Mouse (Mus musculus) midbrain, embryonic 10.5 days (tissue): ENCODE results near the gene Nav1. TPM values are rescaled to one million over a fixed set of nuclear protein-coding genes. Genes with fewer than 3 reads are reported as not detected.
"Not testable (repeated sequence)": the region's sequence is repeated elsewhere in the genome, so short reads cannot be mapped to it uniquely, and the experiment has no call there.

Experiments
- DNase-seq: peaks from one replicate; pipeline ENCODE4 v3.0.0-alpha.2; 2017; ENCODE audit warnings: low spot score
- H3K27ac ChIP-seq: fragments of 300-500 bp; sonication (generic); replicated peaks from 2 replicates; pipeline ENCODE4 v1.5.1; 2016; ENCODE audit warnings: mild to moderate bottlenecking
- H3K27me3 ChIP-seq: fragments of 300-500 bp; sonication (generic); 2 replicates; pipeline ENCODE4 v1.6.1; 2016; ENCODE audit warnings: low read depth, mild to moderate bottlenecking; ENCODE audit not compliant: poor library complexity, severe bottlenecking
- H3K36me3 ChIP-seq: fragments of 300-500 bp; sonication (generic); 2 replicates; pipeline ENCODE4 v1.6.1; 2016; ENCODE audit warnings: mild to moderate bottlenecking, moderate library complexity
- H3K4me1 ChIP-seq: fragments of 300-500 bp; sonication (generic); 2 replicates; pipeline ENCODE4 v1.6.1; 2016
- H3K4me3 ChIP-seq: fragments of 300-500 bp; sonication (generic); 2 replicates; pipeline ENCODE4 v1.5.1; 2016; ENCODE audit warnings: mild to moderate bottlenecking, moderate library complexity
- H3K9me3 ChIP-seq: fragments of 300-500 bp; sonication (generic); replicated peaks from 2 replicates; pipeline ENCODE4 v1.6.1; 2016; ENCODE audit warnings: mild to moderate bottlenecking
- WGBS: fragments of 180-500 bp; shearing (Covaris S2); methylation state at CpG from one replicate; pipeline ENCODE4 v1.1.7; 2016; 5-methylcytosine and 5-hydroxymethylcytosine counted together
- polyA plus RNA-seq: library from polyadenylated mRNA; unstranded; fragments of >200 nt; fragmentation: Nextera tagmentation; extraction: Ambion mirVana; gene quantifications from 2 replicates; pipeline ENCODE4 v1.2.1, GENCODE M21; 2016

Gene Nav1
- polyA plus RNA-seq, 1 experiment from 2014 or later = 14.5 TPM

GRCm38 (mm10) chr1:135498455-135499358 is 108.4 kb downstream of the Nav1 start:
- H3K9me3 ChIP-seq = no peaks in the 10 kb centered on the region
- 36% methylated on average over 20 of the region's 20 CpGs for WGBS
- peaks cover 3% of the 10 kb centered on the region; the same call in 1 of the 2 replicates for H3K36me3 ChIP-seq
- H3K4me3 ChIP-seq = peak overlapping the region; percentile 26; the same call in 1 of the 2 replicates
- H3K4me1 ChIP-seq = peaks cover 77% of the 10 kb centered on the region
- peaks cover 44% of the 10 kb centered on the region for H3K27me3 ChIP-seq
- peak overlapping the region; percentile 70 for H3K27ac ChIP-seq
- peak; percentile 75 for DNase-seq

- Histone ChIP-seq H3K4me1 (peaks cover 82% of the 10 kb centered on the region), H3K4me3 (no peak overlapping the region), H3K36me3 (peaks cover 3% of the 10 kb centered on the region; the same call in 1 of the 2 replicates), H3K27me3 (peaks cover 23% of the 10 kb centered on the region), H3K9me3 (no peaks in the 10 kb centered on the region), H3K27ac (no peak overlapping the region)
- WGBS = 93% methylated on average over 1 of the region's 1 CpGs
- no peak for DNase-seq
These were observed 112.0 kb downstream of the Nav1 start for GRCm38 (mm10) chr1:135495048-135495447.

- DNase-seq = no peak
These were observed 113.2 kb downstream of the Nav1 start for GRCm38 (mm10) chr1:135493862-135494261.

GRCm38 (mm10) chr1:135492406-135492805 is 114.7 kb downstream of the Nav1 start:
- WGBS = 48% methylated on average over 10 of the region's 10 CpGs
- DNase-seq = no peak
- H3K4me1 ChIP-seq = peaks cover 60% of the 10 kb centered on the region

More at GRCm38 (mm10) chr1:135493862-135494261, 113.2 kb downstream of the Nav1 start:
- Histone ChIP-seq H3K9me3 (no peaks in the 10 kb centered on the region), H3K4me3 (no peak overlapping the region), H3K27ac (no peak overlapping the region), H3K36me3 (peaks cover 3% of the 10 kb centered on the region; the same call in 1 of the 2 replicates), H3K4me1 (peaks cover 72% of the 10 kb centered on the region), H3K27me3 (peaks cover 23% of the 10 kb centered on the region)
- WGBS = 82% methylated on average over 6 of the region's 6 CpGs

GRCm38 (mm10) chr1:135490931-135491666 is 116.0 kb downstream of the Nav1 start:
- DNase-seq = no peak
- Histone ChIP-seq H3K9me3 (no peaks in the 10 kb centered on the region), H3K27ac (peak overlapping the region; percentile 49; the same call in 1 of the 2 replicates), H3K4me1 (peaks cover 55% of the 10 kb centered on the region), H3K4me3 (no peak overlapping the region), H3K27me3 (peaks cover 2% of the 10 kb centered on the region; the same call in 1 of the 2 replicates), H3K36me3 (peaks cover 3% of the 10 kb centered on the region; the same call in 1 of the 2 replicates)
- 62% methylated on average over 10 of the region's 10 CpGs for WGBS

More at GRCm38 (mm10) chr1:135492406-135492805, 114.7 kb downstream of the Nav1 start:
- Histone ChIP-seq H3K27ac (peak overlapping the region; percentile 52; the same call in 1 of the 2 replicates), H3K4me3 (no peak overlapping the region), H3K9me3 (no peaks in the 10 kb centered on the region), H3K36me3 (peaks cover 3% of the 10 kb centered on the region; the same call in 1 of the 2 replicates), H3K27me3 (peaks cover 16% of the 10 kb centered on the region)

GRCm38 (mm10) chr1:135488879-135489278 is 118.2 kb downstream of the Nav1 start:
- Histone ChIP-seq H3K36me3 (peaks cover 6% of the 10 kb centered on the region), H3K9me3 (no peaks in the 10 kb centered on the region), H3K27me3 (no peaks in the 10 kb centered on the region), H3K27ac (no peak overlapping the region), H3K4me1 (peaks cover 53% of the 10 kb centered on the region), H3K4me3 (no peak overlapping the region)
- WGBS = 62% methylated on average over 9 of the region's 9 CpGs
- no peak for DNase-seq

GRCm38 (mm10) chr1:135485179-135485578 is 121.9 kb downstream of the Nav1 start:
- 0 out of 2 replicates have a peak, but pooled peaks cover 2% of the 10 kb centered on the region for H3K9me3 ChIP-seq
- 86% methylated on average over 7 of the region's 7 CpGs for WGBS
- H3K36me3 ChIP-seq = peaks cover 21% of the 10 kb centered on the region

GRCm38 (mm10) chr1:135484503-135485051 is 122.5 kb downstream of the Nav1 start:
- Histone ChIP-seq H3K27ac (peak overlapping the region; percentile 29; the same call in 1 of the 2 replicates), H3K36me3 (peaks cover 21% of the 10 kb centered on the region)

More at GRCm38 (mm10) chr1:135485179-135485578, 121.9 kb downstream of the Nav1 start:
- DNase-seq = no peak
- no peak overlapping the region for H3K4me3 ChIP-seq
- H3K4me1 ChIP-seq = peaks cover 20% of the 10 kb centered on the region
- peak overlapping the region; percentile 29 for H3K27ac ChIP-seq
- no peaks in the 10 kb centered on the region for H3K27me3 ChIP-seq

GRCm38 (mm10) chr1:135483971-135484370 is 123.1 kb downstream of the Nav1 start:
- H3K4me1 ChIP-seq = peaks cover 19% of the 10 kb centered on the region
- H3K27me3 ChIP-seq = no peaks in the 10 kb centered on the region
- WGBS = 95% methylated on average over 6 of the region's 6 CpGs
- no peak for DNase-seq
- peaks cover 21% of the 10 kb centered on the region for H3K36me3 ChIP-seq
- H3K9me3 ChIP-seq = 0 out of 2 replicates have a peak, but pooled peaks cover 2% of the 10 kb centered on the region
- no peak overlapping the region for H3K27ac ChIP-seq
- no peak overlapping the region for H3K4me3 ChIP-seq

More at GRCm38 (mm10) chr1:135484503-135485051, 122.5 kb downstream of the Nav1 start:
- peaks cover 20% of the 10 kb centered on the region for H3K4me1 ChIP-seq
- not testable (repeated sequence) for H3K9me3 ChIP-seq, H3K4me3 ChIP-seq, DNase-seq, H3K27me3 ChIP-seq
- 81% methylated on average over 9 of the region's 9 CpGs for whole genome bisulfite sequencing

GRCm38 (mm10) chr1:135482666-135483065 is 124.4 kb downstream of the Nav1 start:
- WGBS = 92% methylated on average over 1 of the region's 1 CpGs
- Histone ChIP-seq H3K27ac (no peak overlapping the region), H3K9me3 (0 out of 2 replicates have a peak, but pooled peaks cover 2% of the 10 kb centered on the region), H3K27me3 (no peaks in the 10 kb centered on the region), H3K36me3 (peaks cover 21% of the 10 kb centered on the region), H3K4me1 (peaks cover 15% of the 10 kb centered on the region), H3K4me3 (no peak overlapping the region)
- no peak for DNase-seq

GRCm38 (mm10) chr1:135481656-135482055 is 125.4 kb downstream of the Nav1 start:
- 92% methylated on average over 9 of the region's 9 CpGs for WGBS
- peaks cover 21% of the 10 kb centered on the region for H3K36me3 ChIP-seq
- 0 out of 2 replicates have a peak, but pooled peaks cover 2% of the 10 kb centered on the region for H3K9me3 ChIP-seq
- no peak overlapping the region for H3K27ac ChIP-seq
- H3K27me3 ChIP-seq = no peaks in the 10 kb centered on the region
- no peak for DNase-seq
- peaks cover 15% of the 10 kb centered on the region for H3K4me1 ChIP-seq
- H3K4me3 ChIP-seq = no peak overlapping the region

GRCm38 (mm10) chr1:135480815-135481214 is 126.3 kb downstream of the Nav1 start:
- DNase-seq = no peak
- peaks cover 21% of the 10 kb centered on the region for H3K36me3 ChIP-seq
- H3K27me3 ChIP-seq = no peaks in the 10 kb centered on the region
- no peak overlapping the region for H3K4me3 ChIP-seq
- WGBS = 84% methylated on average over 3 of the region's 3 CpGs
- H3K4me1 ChIP-seq = peaks cover 14% of the 10 kb centered on the region
- H3K27ac ChIP-seq = no peak overlapping the region
- 0 out of 2 replicates have a peak, but pooled peaks cover 2% of the 10 kb centered on the region for H3K9me3 ChIP-seq
